ENCODE assay signal across 16 mouse cellular contexts in the genomic region with DNA sequence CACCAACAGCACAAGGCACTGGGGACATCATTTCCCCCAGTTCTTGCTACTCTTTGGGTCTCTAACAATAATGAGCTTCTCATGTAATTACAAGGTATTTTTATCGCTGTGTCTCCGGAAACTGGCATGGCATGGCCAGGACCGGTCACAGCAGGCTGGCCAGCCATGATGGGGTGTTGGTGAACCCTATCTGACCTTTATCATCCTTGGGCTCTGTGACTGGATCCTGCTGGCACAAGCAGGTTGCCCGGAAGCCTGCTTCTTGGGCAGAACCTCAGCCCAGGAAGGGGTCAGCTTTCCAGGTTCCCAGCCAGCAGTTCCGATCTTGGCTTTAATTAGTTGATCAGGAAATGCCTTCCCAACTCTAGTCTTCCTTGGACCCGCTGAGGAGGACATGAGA. TPM values are rescaled to one million over a fixed set of nuclear protein-coding genes. Genes with fewer than 3 reads are reported as not detected.
"Had no signal": no experiment of that assay in that cellular context is flagged by ENCODE, and none has a peak within 500 bp of the region (broad histone marks: within the 10 kb centered on the region; RNA-seq: fewer than 3 reads in every experiment).

No protein-coding gene starts in this region.

- H3K4me1 ChIP-seq: limb, embryonic 10.5 days; midbrain, embryonic 15.5 days; neural tube, embryonic 12.5 days had no signal

- H3K9ac ChIP-seq: liver, embryonic 12.5 days; lung, embryonic 14.5 days; midbrain, embryonic 15.5 days; neural tube, embryonic 12.5 days had no signal

- H3K27ac ChIP-seq: limb, embryonic 10.5 days; liver, embryonic 12.5 days; midbrain, embryonic 15.5 days; neural tube, embryonic 12.5 days had no signal

- H3K4me3 ChIP-seq: limb, embryonic 10.5 days; liver, embryonic 12.5 days; megakaryocyte, embryonic 14.5 days; midbrain, embryonic 15.5 days; neural tube, embryonic 12.5 days had no signal

- H3K9me3 ChIP-seq: limb, embryonic 10.5 days; liver, embryonic 12.5 days; midbrain, embryonic 15.5 days; neural tube, embryonic 12.5 days had no signal

- ATAC-seq: intestine, embryonic 16.5 days; liver, embryonic 12.5 days; midbrain, embryonic 15.5 days had no signal

- H3K27me3 ChIP-seq: liver, embryonic 12.5 days; midbrain, embryonic 15.5 days; neural tube, embryonic 12.5 days had no signal

- H3K4me2 ChIP-seq: liver, embryonic 12.5 days; lung, embryonic 14.5 days; midbrain, embryonic 11.5 days; midbrain, embryonic 15.5 days; neural tube, embryonic 12.5 days had no signal

- H3K36me3 ChIP-seq: limb, embryonic 10.5 days; liver, embryonic 12.5 days; midbrain, embryonic 15.5 days; neural tube, embryonic 12.5 days had no signal

- DNase-seq: lung, embryonic 14.5 days; lung, postnatal 10 days; lung, postnatal 4 days; right cerebral cortex, postnatal 4 days; spleen, adult 18-20 months; thymus, adult 18-20 months; thymus, postnatal 14 days had no signal

RNA-seq across cellular contexts. Expression of a gene that starts 31.0 kb away (rescaled TPM):
- total RNA-seq: monocyte, adult 5-6 weeks; neutrophil, adult 5-6 weeks had no signal
